Mouse (Mus musculus) ES-Bruce4 (cell line): Measurements from ENCODE around the gene Heatr5b. TPM values are rescaled to one million over a fixed set of nuclear protein-coding genes. Genes with fewer than 3 reads are reported as not detected.

Experiments
- H3K27ac ChIP-seq: 2 replicates; pipeline ENCODE4 v1.5.1; 2012; ENCODE audit warnings: low read length, inconsistent platforms; ENCODE audit not compliant: insufficient read depth
- H3K27me3 ChIP-seq: 2 replicates; pipeline ENCODE4 v1.6.1; 2012; ENCODE audit warnings: mild to moderate bottlenecking, low read length, inconsistent platforms; ENCODE audit not compliant: control insufficient read depth, poor library complexity, insufficient read depth, severe bottlenecking
- H3K36me3 ChIP-seq: 2 replicates; pipeline ENCODE4 v1.6.1; 2012; ENCODE audit warnings: inconsistent platforms, mild to moderate bottlenecking, low read length, moderate library complexity; ENCODE audit not compliant: control insufficient read depth, poor library complexity, insufficient read depth, severe bottlenecking
- H3K4me1 ChIP-seq: one replicate; pipeline ENCODE4 v1.8.1; 2011; ENCODE audit warnings: low read length; ENCODE audit not compliant: control insufficient read depth, insufficient read depth
- H3K4me3 ChIP-seq: 2 replicates; pipeline ENCODE4 v1.5.1; 2011; ENCODE audit warnings: low read depth, mild to moderate bottlenecking, low read length
- H3K9ac ChIP-seq: 2 replicates; pipeline ENCODE4 v1.6.1; 2012; ENCODE audit warnings: low read depth, mild to moderate bottlenecking, inconsistent platforms; ENCODE audit not compliant: poor library complexity, severe bottlenecking
- H3K9me3 ChIP-seq: replicated peaks from 2 replicates; pipeline ENCODE4 v1.6.1; 2012; ENCODE audit warnings: mild to moderate bottlenecking, low read length, inconsistent platforms; ENCODE audit not compliant: control insufficient read depth, poor library complexity, insufficient read depth, severe bottlenecking
- CTCF ChIP-seq: IDR thresholded peaks from one replicate; pipeline ENCODE4 v1.8.1; 2011; ENCODE audit warnings: low read depth, low read length
- EP300 ChIP-seq: IDR thresholded peaks from 2 replicates; pipeline ENCODE4 v1.6.1; 2011; ENCODE audit warnings: low read depth, low read length; ENCODE audit not compliant: insufficient read depth
- POLR2A ChIP-seq: IDR thresholded peaks from one replicate; pipeline ENCODE4 v1.8.1; 2011; ENCODE audit warnings: low read length; ENCODE audit not compliant: insufficient read depth
- polyA plus RNA-seq: library from polyadenylated mRNA; stranded (reverse); fragments of >200 nt; gene quantifications from 2 replicates; pipeline ENCODE4 v1.2.4, GENCODE M21; 2011; ENCODE audit warnings: low read depth; ENCODE audit not compliant: missing spikeins, insufficient read depth, insufficient read length

Gene Heatr5b
- polyA plus RNA-seq, 1 experiment: 28.4 TPM

DNA sequence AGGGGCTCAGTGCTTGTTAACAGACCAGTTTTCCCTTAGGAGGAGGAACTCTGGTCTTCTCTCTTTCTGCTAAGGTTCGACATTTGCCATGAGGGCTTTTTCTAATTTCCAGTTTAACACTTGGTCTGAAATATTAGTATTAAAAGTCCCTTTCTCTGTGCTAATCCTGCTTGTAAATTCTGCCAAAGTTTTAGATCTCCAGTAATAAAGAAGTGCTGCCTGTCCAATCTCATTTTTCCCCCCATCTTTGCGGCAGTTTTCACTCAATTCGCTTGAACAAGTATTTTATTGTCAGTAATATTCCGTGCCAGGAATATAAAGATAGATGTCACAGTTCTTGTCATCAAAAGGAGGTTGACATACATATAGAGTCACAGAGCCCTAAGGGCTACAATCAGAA is 98.1 kb downstream of the Heatr5b start, which contains the start of gene Strn:
TSS of gene Strn (minus strand) at position 101 of the 400 bp plus-strand sequence.
- no peaks in the 10 kb centered on the region for H3K27me3 ChIP-seq
- H3K9ac ChIP-seq: peak within 1 kb of the TSS; percentile 84
- H3K9me3 ChIP-seq: no peaks in the 10 kb centered on the region
- TF ChIP-seq CTCF (no peak), POLR2A (no peak), EP300 (no peak)
- no peaks in the 10 kb centered on the region for H3K36me3 ChIP-seq
- H3K4me3 ChIP-seq: peak within 1 kb of the TSS; percentile 71
- H3K4me1 ChIP-seq: no peaks in the 10 kb centered on the region
- H3K27ac ChIP-seq: no peak within 1 kb of the TSS

DNA sequence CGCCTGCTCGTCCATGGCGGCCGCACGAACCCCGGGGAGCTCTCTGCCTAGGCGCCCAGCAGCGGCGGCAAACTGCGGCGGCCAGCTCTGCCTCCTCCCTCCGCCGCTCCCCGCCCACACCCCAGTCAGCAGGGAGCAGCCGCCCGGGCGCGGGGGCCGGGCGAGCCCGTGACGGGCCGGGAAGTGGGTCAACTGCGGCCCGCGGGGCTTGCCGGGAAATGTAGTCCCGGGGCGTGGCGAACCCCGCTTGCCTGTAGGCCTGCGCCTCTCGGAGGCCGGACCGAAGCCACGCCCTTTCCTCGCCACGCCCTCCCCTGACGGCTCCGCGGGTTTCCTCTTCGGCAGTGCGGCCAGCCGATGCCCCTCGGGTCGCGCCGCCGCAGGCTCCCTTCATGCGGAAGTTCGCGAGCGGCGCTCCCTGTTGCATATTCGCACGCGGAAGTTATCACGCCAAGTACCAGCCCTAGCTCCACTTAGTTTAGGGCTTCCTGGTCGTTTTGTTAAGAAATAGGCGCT is 98.6 kb downstream of the Heatr5b start:
- peak overlapping the region; percentile 71 for H3K4me3 ChIP-seq
- H3K36me3 ChIP-seq: no peaks in the 10 kb centered on the region
- no peaks in the 10 kb centered on the region for H3K9me3 ChIP-seq
- H3K9ac ChIP-seq: peak overlapping the region; percentile 84
- 0 out of 2 replicates have a peak, but pooled peaks have one; percentile 0 for TF ChIP-seq EP300
- no peak for TF ChIP-seq CTCF
- peak; percentile 55 for TF ChIP-seq POLR2A
- H3K4me1 ChIP-seq: no peaks in the 10 kb centered on the region
- no peaks in the 10 kb centered on the region for H3K27me3 ChIP-seq
- H3K27ac ChIP-seq: no peak overlapping the region

- Histone ChIP-seq H3K36me3 (no peaks in the 10 kb centered on the region), H3K9me3 (no peaks in the 10 kb centered on the region), H3K9ac (peak overlapping the region; percentile 84), H3K27ac (no peak overlapping the region), H3K4me3 (peak overlapping the region; percentile 71), H3K27me3 (no peaks in the 10 kb centered on the region), H3K4me1 (no peaks in the 10 kb centered on the region)
- 0 out of 2 replicates have a peak, but pooled peaks have one; percentile 2 for TF ChIP-seq EP300
- no peak for TF ChIP-seq POLR2A
- no peak for TF ChIP-seq CTCF
Observed at GRCm38 (mm10) chr17:78735731-78736472, 99.3 kb downstream of the Heatr5b start.

DNA sequence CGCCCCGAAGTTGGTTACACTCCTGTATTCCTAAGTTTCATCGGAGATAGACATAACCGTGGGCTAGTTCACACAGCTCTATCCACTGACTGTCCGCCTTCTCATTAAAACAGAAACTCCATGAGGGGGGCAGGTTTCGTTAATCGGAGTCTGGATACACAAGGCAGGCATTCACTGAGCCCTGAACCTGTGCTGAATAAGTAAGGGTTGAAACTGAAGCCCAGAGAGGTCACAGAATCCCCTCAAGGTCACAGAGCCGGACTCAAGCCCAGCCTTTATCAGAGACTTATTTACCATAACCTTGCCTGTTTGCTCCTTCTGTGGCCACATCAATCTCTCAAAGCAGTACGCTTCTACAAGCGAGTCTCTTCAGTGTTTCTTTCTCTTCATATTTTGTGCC is 100.4 kb downstream of the Heatr5b start:
- Histone ChIP-seq H3K27ac (no peak overlapping the region), H3K36me3 (no peaks in the 10 kb centered on the region), H3K27me3 (no peaks in the 10 kb centered on the region), H3K4me3 (no peak overlapping the region), H3K9ac (no peak overlapping the region; the same call in 1 of the 2 replicates), H3K9me3 (no peaks in the 10 kb centered on the region), H3K4me1 (no peaks in the 10 kb centered on the region)
- no peak for TF ChIP-seq CTCF
- TF ChIP-seq EP300: no peak
- TF ChIP-seq POLR2A: no peak

GRCm38 (mm10) chr17:78732056-78732455 is 103.1 kb downstream of the Heatr5b start:
- Histone ChIP-seq H3K9me3 (no peaks in the 10 kb centered on the region), H3K27me3 (no peaks in the 10 kb centered on the region), H3K4me1 (no peaks in the 10 kb centered on the region), H3K27ac (no peak overlapping the region), H3K9ac (no peak overlapping the region), H3K4me3 (no peak overlapping the region), H3K36me3 (no peaks in the 10 kb centered on the region)
- TF ChIP-seq POLR2A: no peak

GRCm38 (mm10) chr17:78726746-78727449 is 108.3 kb downstream of the Heatr5b start:
- Histone ChIP-seq H3K36me3 (no peaks in the 10 kb centered on the region), H3K4me3 (no peak overlapping the region), H3K9ac (no peak overlapping the region), H3K4me1 (no peaks in the 10 kb centered on the region), H3K27ac (0 out of 2 replicates have a peak overlapping the region, but pooled peaks have one; percentile 46), H3K27me3 (no peaks in the 10 kb centered on the region), H3K9me3 (no peaks in the 10 kb centered on the region)
- no peak for TF ChIP-seq POLR2A
- TF ChIP-seq CTCF: no peak
